Mouse (Mus musculus) forebrain, embryonic 15.5 days (tissue): ENCODE measurements around the gene A930009A15Rik. TPM values are rescaled to one million over a fixed set of nuclear protein-coding genes. Genes with fewer than 3 reads are reported as not detected.

ENCODE experiments used
- ATAC-seq: fragments of 200-750 bp; cut with Nextera tagmentation; replicated peaks from 2 replicates; pipeline ENCODE4 v1.8.0; 2017; ENCODE audit warnings: mild to moderate bottlenecking, moderate TSS enrichment, moderate library complexity
- H3K27ac ChIP-seq: fragments of 300-500 bp; sonication (generic); replicated peaks from 2 replicates; pipeline ENCODE4 v1.5.1; 2015; ENCODE audit warnings: mild to moderate bottlenecking, inconsistent platforms
- H3K27me3 ChIP-seq: fragments of 300-500 bp; sonication (generic); 2 replicates; pipeline ENCODE4 v1.6.1; 2015; ENCODE audit warnings: inconsistent platforms
- H3K36me3 ChIP-seq: fragments of 300-500 bp; sonication (generic); 2 replicates; pipeline ENCODE4 v1.6.1; 2015; ENCODE audit warnings: mild to moderate bottlenecking, inconsistent platforms
- H3K4me1 ChIP-seq: fragments of 300-500 bp; sonication (generic); 2 replicates; pipeline ENCODE4 v1.6.1; 2015; ENCODE audit warnings: inconsistent platforms
- H3K4me2 ChIP-seq: fragments of 300-500 bp; sonication (generic); replicated peaks from 2 replicates; pipeline ENCODE4 v1.6.1; 2015; ENCODE audit warnings: mild to moderate bottlenecking, inconsistent platforms
- H3K4me3 ChIP-seq: fragments of 300-500 bp; sonication (generic); 2 replicates; pipeline ENCODE4 v1.5.1; 2015; ENCODE audit warnings: mild to moderate bottlenecking, inconsistent platforms
- H3K9ac ChIP-seq: fragments of 300-500 bp; sonication (generic); replicated peaks from 2 replicates; pipeline ENCODE4 v1.6.1; 2015; ENCODE audit warnings: mild to moderate bottlenecking, inconsistent platforms
- H3K9me3 ChIP-seq: fragments of 300-500 bp; sonication (generic); 2 replicates; pipeline ENCODE4 v1.6.1; 2016; ENCODE audit warnings: inconsistent platforms
- WGBS: fragments of 180-500 bp; shearing (Covaris S2); methylation state at CpG from one replicate; pipeline ENCODE4 v1.1.7; 2015; ENCODE audit warnings: mixed read lengths; 5-methylcytosine and 5-hydroxymethylcytosine counted together
- polyA plus RNA-seq: library from polyadenylated mRNA; unstranded; fragments of >200 nt; fragmentation: Nextera tagmentation; extraction: Ambion mirVana; gene quantifications from 2 replicates; pipeline ENCODE4 v1.2.1, GENCODE M21; 2015

Gene A930009A15Rik
- polyA plus RNA-seq, 1 experiment from 2014 or later, result not detected

DNA sequence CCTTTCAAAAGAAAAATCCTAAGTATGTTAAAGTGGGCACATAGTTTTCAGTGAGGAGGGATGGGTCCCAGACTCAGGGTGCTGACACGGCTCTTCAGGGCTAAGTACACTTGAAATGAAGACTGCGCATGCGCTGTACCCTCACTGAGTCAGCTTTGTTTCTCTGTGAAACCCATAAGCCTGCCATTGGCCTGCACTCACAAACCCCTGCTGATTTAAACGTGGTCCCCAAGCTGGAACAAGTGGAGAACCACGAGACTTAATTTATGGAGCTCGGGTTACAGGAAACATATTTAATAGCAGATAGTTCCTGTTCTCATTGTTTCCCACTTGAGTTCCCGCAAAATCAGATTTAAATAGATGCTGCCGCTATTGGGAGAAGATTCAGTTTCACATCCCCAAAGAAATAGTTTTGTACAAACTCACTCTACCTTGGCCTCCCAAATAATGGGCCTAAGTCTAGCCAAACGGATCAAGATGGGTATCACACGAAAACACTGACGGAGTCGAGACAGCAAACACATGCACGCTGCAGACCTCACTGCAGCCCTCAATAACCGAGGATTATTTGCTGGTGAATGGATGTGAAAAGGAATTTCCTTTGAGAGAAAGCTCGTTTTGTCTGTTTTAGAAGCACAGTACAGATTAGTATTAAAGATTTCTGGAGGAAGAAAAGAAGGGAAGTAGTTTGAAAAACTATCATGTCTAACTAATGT is 54.3 kb downstream of the A930009A15Rik start:
- no peak overlapping the region for H3K27ac ChIP-seq
- WGBS, result 19% methylated on average over 15 of the region's 15 CpGs
- H3K9me3 ChIP-seq, result no peaks in the 10 kb centered on the region
- H3K4me3 ChIP-seq, result no peak overlapping the region
- no peak overlapping the region; the same call in 1 of the 2 replicates for H3K9ac ChIP-seq
- no peaks in the 10 kb centered on the region for H3K36me3 ChIP-seq
- peaks cover 9% of the 10 kb centered on the region for H3K4me1 ChIP-seq
- peak overlapping the region; percentile 14 for H3K4me2 ChIP-seq
- ATAC-seq, result peak; percentile 83
- H3K27me3 ChIP-seq, result peaks cover 3% of the 10 kb centered on the region; the same call in 1 of the 2 replicates

DNA sequence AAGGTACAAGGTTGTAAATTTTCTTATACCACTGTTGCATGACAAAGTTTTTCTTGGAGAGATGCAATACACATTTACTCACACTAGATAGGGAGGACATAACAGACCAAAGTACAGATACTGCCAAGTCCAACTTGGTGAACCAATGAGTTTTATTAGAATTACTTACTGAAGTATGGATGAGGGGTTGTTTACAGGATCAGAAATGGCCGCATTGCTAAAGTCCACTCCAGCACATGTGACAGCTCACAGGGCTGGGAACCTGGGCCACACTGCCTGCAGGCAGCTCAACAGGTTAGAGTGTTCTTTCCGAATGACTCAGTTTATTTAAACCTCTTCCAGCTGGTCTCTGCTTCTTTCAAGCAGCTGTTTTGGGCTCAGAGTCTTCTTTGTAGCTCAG is 55.2 kb downstream of the A930009A15Rik start:
- H3K9me3 ChIP-seq, result no peaks in the 10 kb centered on the region
- no peaks in the 10 kb centered on the region for H3K27me3 ChIP-seq

DNA sequence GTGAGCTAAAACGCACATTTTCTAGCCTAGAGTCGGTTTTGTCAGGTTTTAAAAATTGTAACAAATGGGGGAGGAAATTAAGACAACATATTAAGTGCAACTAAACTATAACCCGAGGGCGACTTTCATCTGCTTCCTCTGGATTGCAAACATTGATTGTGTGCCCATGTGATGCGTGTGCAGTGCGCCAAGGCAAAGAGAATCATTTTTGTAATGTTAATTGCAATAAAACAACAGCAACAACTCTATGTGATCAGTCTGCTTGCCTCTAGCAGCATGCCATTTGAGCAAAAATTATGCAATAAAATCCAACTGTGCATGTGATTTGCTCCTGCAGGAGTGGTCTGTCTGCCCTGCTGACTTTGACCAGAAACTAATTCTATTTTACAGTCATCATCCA is 56.9 kb downstream of the A930009A15Rik start:
- Histone ChIP-seq H3K4me3 (no peak overlapping the region), H3K9me3 (no peaks in the 10 kb centered on the region), H3K27me3 (no peaks in the 10 kb centered on the region), H3K36me3 (no peaks in the 10 kb centered on the region), H3K27ac (no peak overlapping the region), H3K4me2 (no peak overlapping the region), H3K4me1 (peaks cover 9% of the 10 kb centered on the region), H3K9ac (no peak overlapping the region)
- no peak for ATAC-seq
- WGBS, result 85% methylated on average over 6 of the region's 6 CpGs

More for the DNA sequence above, 55.2 kb downstream of the A930009A15Rik start:
- ATAC-seq, result no peak
- H3K4me1 ChIP-seq, result peaks cover 9% of the 10 kb centered on the region
- no peak overlapping the region for H3K27ac ChIP-seq
- H3K4me3 ChIP-seq, result no peak overlapping the region
- no peak overlapping the region for H3K4me2 ChIP-seq
- 86% methylated on average over 2 of the region's 2 CpGs for WGBS
- no peaks in the 10 kb centered on the region for H3K36me3 ChIP-seq
- H3K9ac ChIP-seq, result no peak overlapping the region

Other genes starting within 250 kb of the A930009A15Rik start
- gene Tmem19, start 207.5 kb upstream of the A930009A15Rik start, polyA plus RNA-seq, result 38.8 and 40.5 TPM in 2 replicates
- gene Thap2, start 185.5 kb upstream of the A930009A15Rik start, polyA plus RNA-seq, result 29.4 and 33.3 TPM in 2 replicates
- 17.2 and 18.6 TPM in 2 replicates for gene Zfc3h1, start 185.0 kb upstream of the A930009A15Rik start, polyA plus RNA-seq
- 0.39 and 0.41 TPM in 2 replicates for gene Lgr5, start 17.8 kb downstream of the A930009A15Rik start, polyA plus RNA-seq
- gene Tspan8, start 246.8 kb downstream of the A930009A15Rik start, polyA plus RNA-seq, result 0.32 and 0.39 TPM in 2 replicates